Mouse (Mus musculus): ENCODE measurements around the gene B430305J03Rik. TPM values are rescaled to one million over a fixed set of nuclear protein-coding genes. Genes with fewer than 3 reads are reported as not detected.

Gene B430305J03Rik
- total and polyA plus RNA-seq, 3 experiments: 0.14 to 0.53 (median 0.49) TPM

DNA sequence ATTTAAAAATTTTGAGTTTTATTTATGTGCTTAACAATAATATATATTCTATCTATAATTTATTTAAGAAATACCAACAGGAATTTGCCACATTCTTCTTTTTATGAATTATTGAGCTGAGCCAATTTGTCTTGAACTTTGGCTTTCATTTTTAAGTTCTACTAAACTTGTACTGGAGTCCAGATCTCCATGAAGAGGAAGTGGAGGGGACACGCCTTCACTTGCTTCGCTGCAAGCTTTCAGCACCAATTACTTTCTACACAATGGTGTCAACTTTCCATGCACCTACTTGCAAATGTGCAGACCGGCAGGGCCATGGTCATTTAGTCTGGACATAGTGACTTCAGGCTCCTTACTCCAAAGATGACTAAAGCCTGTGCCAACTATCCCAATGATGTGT, 27.8 kb upstream of the B430305J03Rik start:
- TF ChIP-seq CTCF (IDR thresholded peaks at IDR 0.05; ENCODE audit: low read depth, low read length) (no peak), GATA1 (IDR thresholded peaks at IDR 0.05; ENCODE audit: borderline replicate concordance, low read length) (no peak), GATA2 (IDR thresholded peaks at IDR 0.05; ENCODE audit: borderline replicate concordance, low read depth, low read length) (no peak), TAL1 (conservative IDR thresholded peaks at IDR 0.05; ENCODE audit: low read depth, low read length) (no peak), POLR2AphosphoS5 (IDR thresholded peaks at IDR 0.05; ENCODE audit: insufficient replicate concordance, low read depth, low read length) (no peak)
- peaks cover 3% of the 10 kb centered on the region for H3K27me3 ChIP-seq (ENCODE audit: insufficient read depth, low read length)
- no peaks in the 10 kb centered on the region for H3K4me1 ChIP-seq (ENCODE audit: insufficient read depth, low read depth, low read length)
- DNase-seq (ENCODE audit: low spot score) (no peak), ATAC-seq (ENCODE audit: extremely low read depth, insufficient number of reproducible peaks, low FRiP score, poor library complexity, severe bottlenecking) (no peak)
- no peaks in the 10 kb centered on the region for H3K36me3 ChIP-seq (replicated peaks)
- H3K9me3 ChIP-seq (replicated peaks): no peaks in the 10 kb centered on the region
- no peak overlapping the region for H3K4me3 ChIP-seq (ENCODE audit: low read depth, low read length)

GRCm38 (mm10) chr3:61392881-61393280, 27.1 kb upstream of the B430305J03Rik start:
- H3K4me1 ChIP-seq (ENCODE audit: insufficient read depth, low read depth, low read length): no peaks in the 10 kb centered on the region
- DNase-seq (ENCODE audit: low spot score) (no peak), ATAC-seq (ENCODE audit: extremely low read depth, insufficient number of reproducible peaks, low FRiP score, poor library complexity, severe bottlenecking) (peak; percentile 65; the same call in 1 of the 2 replicates)
- H3K36me3 ChIP-seq (replicated peaks): no peaks in the 10 kb centered on the region
- no peak for TF ChIP-seq GATA2 (IDR thresholded peaks at IDR 0.05; ENCODE audit: borderline replicate concordance, low read depth, low read length)
- no peak for TF ChIP-seq TAL1 (conservative IDR thresholded peaks at IDR 0.05; ENCODE audit: low read depth, low read length)
- TF ChIP-seq POLR2AphosphoS5 (IDR thresholded peaks at IDR 0.05; ENCODE audit: insufficient replicate concordance, low read depth, low read length): no peak
- TF ChIP-seq GATA1 (IDR thresholded peaks at IDR 0.05; ENCODE audit: borderline replicate concordance, low read length): no peak
- TF ChIP-seq CTCF (IDR thresholded peaks at IDR 0.05; ENCODE audit: low read depth, low read length): no peak
- no peak overlapping the region for H3K4me3 ChIP-seq (ENCODE audit: low read depth, low read length)
- peaks cover 3% of the 10 kb centered on the region for H3K27me3 ChIP-seq (ENCODE audit: insufficient read depth, low read length)
- no peaks in the 10 kb centered on the region for H3K9me3 ChIP-seq (replicated peaks)

DNA sequence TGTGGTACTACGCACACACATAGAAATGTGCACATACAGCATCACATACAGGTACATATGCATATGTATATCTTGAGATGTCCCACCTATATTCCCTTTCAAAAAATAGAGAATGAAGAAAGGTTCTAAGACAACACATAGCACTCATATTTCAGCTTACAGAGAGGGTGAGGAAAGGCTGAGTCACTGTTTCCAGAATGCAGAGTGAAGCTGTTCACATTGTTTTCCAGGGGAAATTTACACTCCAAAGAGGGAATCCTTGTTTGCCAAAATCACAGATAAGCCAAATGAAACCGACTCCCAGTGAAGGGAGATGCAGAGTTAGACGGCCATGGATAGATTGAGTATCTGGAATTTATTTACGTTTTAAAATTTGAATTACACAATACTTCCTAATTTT, 25.8 kb upstream of the B430305J03Rik start:
- DNase-seq (ENCODE audit: low spot score) (no peak), ATAC-seq (ENCODE audit: extremely low read depth, insufficient number of reproducible peaks, low FRiP score, poor library complexity, severe bottlenecking) (no peak)
- H3K27me3 ChIP-seq (ENCODE audit: insufficient read depth, low read length): peaks cover 3% of the 10 kb centered on the region
- TF ChIP-seq GATA1 (IDR thresholded peaks at IDR 0.05; ENCODE audit: borderline replicate concordance, low read length) (no peak), POLR2AphosphoS5 (IDR thresholded peaks at IDR 0.05; ENCODE audit: insufficient replicate concordance, low read depth, low read length) (no peak), TAL1 (conservative IDR thresholded peaks at IDR 0.05; ENCODE audit: low read depth, low read length) (no peak), CTCF (IDR thresholded peaks at IDR 0.05; ENCODE audit: low read depth, low read length) (no peak), GATA2 (IDR thresholded peaks at IDR 0.05; ENCODE audit: borderline replicate concordance, low read depth, low read length) (no peak)
- no peaks in the 10 kb centered on the region for H3K36me3 ChIP-seq (replicated peaks)
- no peaks in the 10 kb centered on the region for H3K4me1 ChIP-seq (ENCODE audit: insufficient read depth, low read depth, low read length)
- no peaks in the 10 kb centered on the region for H3K9me3 ChIP-seq (replicated peaks)
- H3K4me3 ChIP-seq (ENCODE audit: low read depth, low read length): no peak overlapping the region

DNA sequence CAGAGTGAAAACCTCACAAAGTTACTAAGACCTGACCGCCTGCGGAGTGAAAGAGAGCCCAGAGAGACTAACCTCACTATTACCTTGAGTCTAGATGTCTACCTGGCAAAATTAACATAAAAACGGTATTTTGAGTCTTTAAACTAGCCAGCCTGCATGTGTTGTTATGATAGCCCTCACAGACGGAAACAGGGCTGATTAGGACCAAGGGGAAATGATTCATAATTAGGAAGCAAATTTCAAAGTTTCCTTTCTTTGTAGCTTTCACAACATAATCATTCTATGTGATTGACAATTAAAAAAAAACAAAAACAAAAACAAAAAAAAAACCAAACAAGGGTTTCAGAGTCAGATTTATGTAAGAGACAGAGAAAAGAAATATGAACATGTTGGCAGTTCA, 20.6 kb upstream of the B430305J03Rik start:
- ATAC-seq (ENCODE audit: extremely low read depth, insufficient number of reproducible peaks, low FRiP score, poor library complexity, severe bottlenecking): no peak
- TF ChIP-seq CTCF (IDR thresholded peaks at IDR 0.05; ENCODE audit: low read depth, low read length) (no peak), GATA2 (IDR thresholded peaks at IDR 0.05; ENCODE audit: borderline replicate concordance, low read depth, low read length) (no peak), TAL1 (conservative IDR thresholded peaks at IDR 0.05; ENCODE audit: low read depth, low read length) (no peak), POLR2AphosphoS5 (IDR thresholded peaks at IDR 0.05; ENCODE audit: insufficient replicate concordance, low read depth, low read length) (no peak), GATA1 (IDR thresholded peaks at IDR 0.05; ENCODE audit: borderline replicate concordance, low read length) (no peak)
- no peaks in the 10 kb centered on the region for H3K4me1 ChIP-seq (ENCODE audit: insufficient read depth, low read depth, low read length)
- H3K9me3 ChIP-seq (replicated peaks): no peaks in the 10 kb centered on the region
- H3K36me3 ChIP-seq (replicated peaks): no peaks in the 10 kb centered on the region
- H3K4me3 ChIP-seq (ENCODE audit: low read depth, low read length): no peak overlapping the region
- no peak for DNase-seq (ENCODE audit: low spot score)
- H3K27me3 ChIP-seq (ENCODE audit: insufficient read depth, low read length): peaks cover 4% of the 10 kb centered on the region; the same call in 1 of the 2 replicates

- DNase-seq (ENCODE audit: low spot score): no peak
- H3K4me3 ChIP-seq (ENCODE audit: low read depth, low read length): no peak overlapping the region
- H3K36me3 ChIP-seq (replicated peaks): no peaks in the 10 kb centered on the region
- peaks cover 1% of the 10 kb centered on the region; the same call in 1 of the 2 replicates for H3K4me1 ChIP-seq (ENCODE audit: insufficient read depth, low read depth, low read length)
- no peaks in the 10 kb centered on the region; the same call in 1 of the 2 replicates for H3K27me3 ChIP-seq (ENCODE audit: insufficient read depth, low read length)
- no peak for TF ChIP-seq CTCF (IDR thresholded peaks at IDR 0.05; ENCODE audit: low read depth, low read length)
- no peak for TF ChIP-seq GATA2 (IDR thresholded peaks at IDR 0.05; ENCODE audit: borderline replicate concordance, low read depth, low read length)
- no peak for TF ChIP-seq TAL1 (conservative IDR thresholded peaks at IDR 0.05; ENCODE audit: low read depth, low read length)
- no peak for TF ChIP-seq POLR2AphosphoS5 (IDR thresholded peaks at IDR 0.05; ENCODE audit: insufficient replicate concordance, low read depth, low read length)
- no peak for TF ChIP-seq GATA1 (IDR thresholded peaks at IDR 0.05; ENCODE audit: borderline replicate concordance, low read length)
- H3K9me3 ChIP-seq (replicated peaks): no peaks in the 10 kb centered on the region
- ATAC-seq (ENCODE audit: extremely low read depth, insufficient number of reproducible peaks, low FRiP score, poor library complexity, severe bottlenecking): no peak
Observed at GRCm38 (mm10) chr3:61376001-61376400, 10.2 kb upstream of the B430305J03Rik start.

- DNase-seq (ENCODE audit: low spot score): no peak
- Histone ChIP-seq H3K27me3 (ENCODE audit: insufficient read depth, low read length) (no peaks in the 10 kb centered on the region), H3K36me3 (replicated peaks) (peaks cover 9% of the 10 kb centered on the region), H3K4me3 (ENCODE audit: low read depth, low read length) (no peak overlapping the region), H3K9me3 (replicated peaks) (no peaks in the 10 kb centered on the region), H3K4me1 (ENCODE audit: insufficient read depth, low read depth, low read length) (peaks cover 33% of the 10 kb centered on the region)
- TF ChIP-seq POLR2AphosphoS5 (IDR thresholded peaks at IDR 0.05; ENCODE audit: insufficient replicate concordance, low read depth, low read length): no peak
- no peak for TF ChIP-seq GATA2 (IDR thresholded peaks at IDR 0.05; ENCODE audit: borderline replicate concordance, low read depth, low read length)
- TF ChIP-seq TAL1 (conservative IDR thresholded peaks at IDR 0.05; ENCODE audit: low read depth, low read length): no peak
- no peak for TF ChIP-seq CTCF (IDR thresholded peaks at IDR 0.05; ENCODE audit: low read depth, low read length)
- TF ChIP-seq GATA1 (IDR thresholded peaks at IDR 0.05; ENCODE audit: borderline replicate concordance, low read length): no peak
- no peak for ATAC-seq (ENCODE audit: extremely low read depth, insufficient number of reproducible peaks, low FRiP score, poor library complexity, severe bottlenecking)
Observed at GRCm38 (mm10) chr3:61368446-61368845, 2.7 kb upstream of the B430305J03Rik start.
